Mouse (Mus musculus) MEL (cell line): ENCODE results near the gene Lrrc29. TPM values are rescaled to one million over a fixed set of nuclear protein-coding genes. Genes with fewer than 3 reads are reported as not detected.
A peak's percentile ranks its signal among the peaks of the same experiment; 100 is the strongest.

Experiments used
- DNase-seq: peaks from one replicate; pipeline ENCODE4 v3.0.0; 2011; ENCODE audit warnings: low read depth, low spot score
- H3K27ac ChIP-seq: 2 replicates; pipeline ENCODE4 v1.5.1; 2012; ENCODE audit warnings: low read depth, mild to moderate bottlenecking, control low read depth, low read length, moderate library complexity; ENCODE audit not compliant: control insufficient read depth
- H3K27me3 ChIP-seq, 2 experiments: fragments of 150-350 bp in 1 of 2; sonication (generic) in 1 of 2; 2 replicates each; pipeline ENCODE4 v1.6.1; 2012; ENCODE audit warnings: low read length in 2 of 2, mild to moderate bottlenecking in 2 of 2, improper control_type of control experiment in 1 of 2, moderate library complexity in 1 of 2; ENCODE audit not compliant: insufficient read depth in 2 of 2, control insufficient read depth in 1 of 2
- H3K36me3 ChIP-seq, 2 experiments: 2 replicates each; pipeline ENCODE4 v1.6.1; 2012 to 2014; ENCODE audit warnings: low read length in 2 of 2, improper control_type of control experiment in 1 of 2, inconsistent platforms in 1 of 2, mild to moderate bottlenecking in 1 of 2; ENCODE audit not compliant: insufficient read depth in 2 of 2, control insufficient read depth in 1 of 2
- H3K4me1 ChIP-seq, 2 experiments: fragments of 150-350 bp in 1 of 2; sonication (generic) in 1 of 2; 2 replicates each; pipeline ENCODE4 v1.6.1; 2012; ENCODE audit warnings: low read length in 2 of 2, improper control_type of control experiment in 1 of 2, mild to moderate bottlenecking in 1 of 2; ENCODE audit not compliant: insufficient read depth in 2 of 2, control insufficient read depth in 1 of 2
- H3K4me3 ChIP-seq, 2 experiments: fragments of 150-350 bp in 1 of 2; sonication (generic) in 1 of 2; 2 replicates each; pipeline ENCODE4 v1.5.1; 2012; ENCODE audit warnings: low read depth in 2 of 2, low read length in 2 of 2, mild to moderate bottlenecking in 2 of 2, moderate library complexity in 2 of 2, control low read depth in 1 of 2, improper control_type of control experiment in 1 of 2; ENCODE audit not compliant: control insufficient read depth in 1 of 2, insufficient read depth in 1 of 2
- H3K79me2 ChIP-seq: 2 replicates; pipeline ENCODE4 v1.6.1; 2012; ENCODE audit warnings: mild to moderate bottlenecking, low read length, moderate library complexity; ENCODE audit not compliant: control insufficient read depth, poor library complexity, insufficient read depth
- H3K9ac ChIP-seq: 2 replicates; pipeline ENCODE4 v1.6.1; 2012; ENCODE audit warnings: low read depth, mild to moderate bottlenecking, control low read depth, low read length, moderate library complexity; ENCODE audit not compliant: control insufficient read depth, poor library complexity, severe bottlenecking
- H3K9me3 ChIP-seq: fragments of 150-350 bp; sonication (generic); replicated peaks from 2 replicates; pipeline ENCODE4 v1.6.1; 2012; ENCODE audit warnings: mild to moderate bottlenecking, low read length, improper control_type of control experiment, moderate library complexity; ENCODE audit not compliant: insufficient read depth
- BHLHE40 ChIP-seq: IDR thresholded peaks from 2 replicates; pipeline ENCODE4 v1.6.1; 2012; ENCODE audit warnings: low read depth, mild to moderate bottlenecking, inconsistent platforms, low read length, improper control_type of control experiment, borderline replicate concordance
- CHD2 ChIP-seq: IDR thresholded peaks from 2 replicates; pipeline ENCODE4 v1.6.1; 2011; ENCODE audit warnings: low read length, improper control_type of control experiment
- CTCF ChIP-seq, 3 experiments: IDR thresholded peaks in 2 of 3; conservative IDR thresholded peaks in 1 of 3; 2 replicates each; pipeline ENCODE4 v1.5.1; 2011 to 2012; ENCODE audit warnings: low read length in 3 of 3, low read depth in 2 of 3, mild to moderate bottlenecking in 2 of 3, improper control_type of control experiment in 1 of 3, inconsistent platforms in 1 of 3, mixed read lengths in 1 of 3, moderate library complexity in 1 of 3; ENCODE audit not compliant: control insufficient read depth in 1 of 3, insufficient read depth in 1 of 3, poor library complexity in 1 of 3, severe bottlenecking in 1 of 3
- E2F4 ChIP-seq: IDR thresholded peaks from 2 replicates; pipeline ENCODE4 v1.6.1; 2011; ENCODE audit warnings: low read depth, low read length, improper control_type of control experiment, borderline replicate concordance
- ELF1 ChIP-seq: IDR thresholded peaks from 2 replicates; pipeline ENCODE4 v1.6.1; 2014; ENCODE audit warnings: low read depth, mild to moderate bottlenecking, inconsistent platforms, low read length, improper control_type of control experiment, moderate library complexity
- EP300 ChIP-seq, 2 experiments: IDR thresholded peaks; 2 replicates each; pipeline ENCODE4 v1.6.1; 2011; ENCODE audit warnings: improper control_type of control experiment in 2 of 2, low read length in 2 of 2, low read depth in 1 of 2, mild to moderate bottlenecking in 1 of 2
- ETS1 ChIP-seq: IDR thresholded peaks from 2 replicates; pipeline ENCODE4 v1.6.1; 2012; ENCODE audit warnings: low read depth, mild to moderate bottlenecking, inconsistent platforms, low read length, improper control_type of control experiment, moderate library complexity
- GABPA ChIP-seq: IDR thresholded peaks from 2 replicates; pipeline ENCODE4 v1.6.1; 2012; ENCODE audit warnings: low read depth, mild to moderate bottlenecking, inconsistent platforms, low read length, improper control_type of control experiment, moderate library complexity
- GATA1 ChIP-seq: IDR thresholded peaks from 2 replicates; pipeline ENCODE4 v1.6.1; 2011; ENCODE audit warnings: low read depth, low read length, improper control_type of control experiment
- HCFC1 ChIP-seq: IDR thresholded peaks from 2 replicates; pipeline ENCODE4 v1.6.1; 2012; ENCODE audit warnings: low read depth, mild to moderate bottlenecking, inconsistent platforms, low read length, improper control_type of control experiment, moderate library complexity
- JUND ChIP-seq: IDR thresholded peaks from 2 replicates; pipeline ENCODE4 v1.6.1; 2011; ENCODE audit warnings: low read depth, mild to moderate bottlenecking, improper control_type of control experiment, low read length
- KAT2A ChIP-seq: conservative IDR thresholded peaks from 2 replicates; pipeline ENCODE4 v1.6.1; 2012; ENCODE audit warnings: low read depth, low read length, improper control_type of control experiment, inconsistent platforms
- MAFK ChIP-seq: IDR thresholded peaks from 2 replicates; pipeline ENCODE4 v1.6.1; 2011; ENCODE audit warnings: low read depth, mild to moderate bottlenecking, low read length, improper control_type of control experiment, borderline replicate concordance
- MAX ChIP-seq: IDR thresholded peaks from 2 replicates; pipeline ENCODE4 v1.6.1; 2011; ENCODE audit warnings: low read length, improper control_type of control experiment
- MAZ ChIP-seq: IDR thresholded peaks from 2 replicates; pipeline ENCODE4 v1.6.1; 2012; ENCODE audit warnings: low read depth, mild to moderate bottlenecking, inconsistent platforms, low read length, improper control_type of control experiment
- MEF2A ChIP-seq: IDR thresholded peaks from 2 replicates; pipeline ENCODE4 v1.6.1; 2014; ENCODE audit warnings: low read depth, mild to moderate bottlenecking, inconsistent platforms, low read length, improper control_type of control experiment; ENCODE audit not compliant: poor library complexity, insufficient replicate concordance, severe bottlenecking; ENCODE audit errors: extremely low read depth
- MXI1 ChIP-seq: IDR thresholded peaks from 2 replicates; pipeline ENCODE4 v1.6.1; 2011; ENCODE audit warnings: mild to moderate bottlenecking, low read depth, low read length, improper control_type of control experiment
- MYB ChIP-seq: IDR thresholded peaks from 2 replicates; pipeline ENCODE4 v1.6.1; 2011; ENCODE audit warnings: mild to moderate bottlenecking, low read depth, low read length, improper control_type of control experiment
- MYC ChIP-seq: IDR thresholded peaks from 2 replicates; pipeline ENCODE4 v1.6.1; 2011; ENCODE audit warnings: low read depth, mild to moderate bottlenecking, low read length, improper control_type of control experiment, moderate library complexity
- NELFE ChIP-seq: IDR thresholded peaks from 2 replicates; pipeline ENCODE4 v1.6.1; 2011; ENCODE audit warnings: low read depth, low read length, improper control_type of control experiment
- NRF1 ChIP-seq: IDR thresholded peaks from 2 replicates; pipeline ENCODE4 v1.6.1; 2014; ENCODE audit warnings: low read depth, mild to moderate bottlenecking, inconsistent platforms, low read length, improper control_type of control experiment, moderate library complexity; ENCODE audit not compliant: poor library complexity, insufficient read depth, severe bottlenecking
- POLR2A ChIP-seq, 2 experiments: IDR thresholded peaks; 2 replicates each; pipeline ENCODE4 v1.6.1; 2011 to 2012; ENCODE audit warnings: low read length in 2 of 2, mild to moderate bottlenecking in 2 of 2, control low read depth in 1 of 2, improper control_type of control experiment in 1 of 2, low read depth in 1 of 2, moderate library complexity in 1 of 2; ENCODE audit not compliant: control insufficient read depth in 1 of 2, insufficient read depth in 1 of 2, poor library complexity in 1 of 2
- POLR2AphosphoS5 ChIP-seq: IDR thresholded peaks from 2 replicates; pipeline ENCODE4 v1.6.1; 2012; ENCODE audit warnings: low read depth, borderline replicate concordance, mild to moderate bottlenecking, inconsistent platforms, low read length, moderate library complexity, mixed read lengths
- RAD21 ChIP-seq: IDR thresholded peaks from 2 replicates; pipeline ENCODE4 v1.6.1; 2011; ENCODE audit warnings: mild to moderate bottlenecking, low read depth, low read length, improper control_type of control experiment
- RCOR1 ChIP-seq: IDR thresholded peaks from 2 replicates; pipeline ENCODE4 v1.6.1; 2012; ENCODE audit warnings: low read depth, mild to moderate bottlenecking, inconsistent platforms, low read length, improper control_type of control experiment
- SIN3A ChIP-seq: IDR thresholded peaks from 2 replicates; pipeline ENCODE4 v1.6.1; 2012; ENCODE audit warnings: low read length, improper control_type of control experiment, inconsistent platforms
- SMC3 ChIP-seq: IDR thresholded peaks from 2 replicates; pipeline ENCODE4 v1.6.1; 2011; ENCODE audit warnings: low read depth, low read length, improper control_type of control experiment
- TAL1 ChIP-seq: IDR thresholded peaks from 2 replicates; pipeline ENCODE4 v1.6.1; 2012; ENCODE audit warnings: mild to moderate bottlenecking, inconsistent platforms, low read length, moderate library complexity, mixed read lengths
- TBP ChIP-seq: IDR thresholded peaks from 2 replicates; pipeline ENCODE4 v1.8.0; 2011; ENCODE audit warnings: low read depth, low read length, improper control_type of control experiment
- TCF12 ChIP-seq: IDR thresholded peaks from 2 replicates; pipeline ENCODE4 v1.6.1; 2014; ENCODE audit warnings: low read depth, mild to moderate bottlenecking, inconsistent platforms, low read length, improper control_type of control experiment, moderate library complexity
- UBTF ChIP-seq: IDR thresholded peaks from 2 replicates; pipeline ENCODE4 v1.6.1; 2012; ENCODE audit warnings: low read depth, mild to moderate bottlenecking, inconsistent platforms, low read length, improper control_type of control experiment, moderate library complexity, borderline replicate concordance; ENCODE audit not compliant: insufficient read depth
- USF1 ChIP-seq: IDR thresholded peaks from 2 replicates; pipeline ENCODE4 v1.6.1; 2014; ENCODE audit warnings: low read depth, mild to moderate bottlenecking, inconsistent platforms, low read length, improper control_type of control experiment, moderate library complexity
- USF2 ChIP-seq, 2 experiments: IDR thresholded peaks; 2 replicates each; pipeline ENCODE4 v1.6.1; 2011 to 2012; ENCODE audit warnings: improper control_type of control experiment in 2 of 2, low read length in 2 of 2, borderline replicate concordance in 1 of 2, inconsistent platforms in 1 of 2, low read depth in 1 of 2, mild to moderate bottlenecking in 1 of 2; ENCODE audit not compliant: insufficient read depth in 1 of 2
- ZC3H11A ChIP-seq: IDR thresholded peaks from 2 replicates; pipeline ENCODE4 v1.6.1; 2012; ENCODE audit warnings: low read depth, mild to moderate bottlenecking, inconsistent platforms, low read length, improper control_type of control experiment
- ZKSCAN1 ChIP-seq: IDR thresholded peaks from 2 replicates; pipeline ENCODE4 v1.6.1; 2012; ENCODE audit warnings: low read depth, mild to moderate bottlenecking, inconsistent platforms, low read length, improper control_type of control experiment, moderate library complexity
- ZMIZ1 ChIP-seq: IDR thresholded peaks from 2 replicates; pipeline ENCODE4 v1.6.1; 2012; ENCODE audit warnings: low read depth, mild to moderate bottlenecking, inconsistent platforms, low read length, improper control_type of control experiment, moderate library complexity
- ZNF384 ChIP-seq: IDR thresholded peaks from 2 replicates; pipeline ENCODE4 v1.6.1; 2012; ENCODE audit warnings: low read depth, mild to moderate bottlenecking, inconsistent platforms, low read length, improper control_type of control experiment
- polyA plus RNA-seq, 2 experiments: library from polyadenylated mRNA; stranded (reverse) in 1 of 2; unstranded in 1 of 2; fragments of >175 nt in 1 of 2; fragments of >200 nt in 1 of 2; gene quantifications; 2 replicates each; pipeline versions ENCODE4 v1.2.1 to v1.2.4; 2012; ENCODE audit warnings: low replicate concordance in 2 of 2, low read depth in 1 of 2; ENCODE audit not compliant: insufficient read length in 2 of 2, insufficient read depth in 1 of 2, missing spikeins in 1 of 2
- total RNA-seq: library from RNA; depleted of rRNA; stranded (reverse); fragments of 300-350 nt; gene quantifications from 2 replicates; pipeline ENCODE4 v1.2.3, GENCODE M21; 2012

Gene Lrrc29
- total and polyA plus RNA-seq, 3 experiments, result 2.6 to 6.1 TPM; not detected in 1

DNA sequence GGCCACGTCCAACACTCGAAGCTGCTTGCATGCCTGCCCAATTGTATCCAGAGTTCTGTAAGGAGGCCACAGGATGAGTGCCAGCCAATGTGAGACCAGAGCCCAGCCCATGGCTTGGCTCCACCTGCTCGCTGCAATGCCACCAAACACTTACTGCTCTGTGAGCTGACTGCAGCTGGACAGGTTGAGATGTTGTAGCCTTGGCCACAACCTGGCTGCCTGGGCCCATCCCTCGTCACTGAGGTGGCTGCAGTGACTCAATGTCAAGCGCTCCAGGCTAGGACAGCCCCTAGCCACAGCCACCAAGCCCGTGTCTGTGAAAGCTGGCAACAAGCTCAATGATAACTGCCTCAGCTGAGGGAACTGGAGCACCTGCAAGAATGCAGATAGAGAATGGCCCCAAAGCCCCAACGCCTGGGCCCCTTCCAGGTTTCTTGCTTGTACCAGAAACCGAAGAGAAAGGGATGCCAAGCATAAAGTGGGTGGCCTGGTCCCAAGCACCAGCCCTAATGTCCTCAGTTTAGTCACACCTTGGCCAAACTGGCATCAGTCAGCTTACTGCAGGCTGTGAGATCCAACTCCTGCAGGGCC, 13.1 kb downstream of the Lrrc29 start:
- Histone ChIP-seq H3K4me3 (no peak overlapping the region), H3K9me3 (no peaks in the 10 kb centered on the region), H3K27ac (peak overlapping the region; percentile 26; the same call in 1 of the 2 replicates), H3K36me3 (peaks cover 0 to 24% of the 10 kb centered on the region in 2 experiments; a peak in 2 of 4 replicates), H3K9ac (peak overlapping the region; percentile 12; the same call in 1 of the 2 replicates), H3K79me2 (no peaks in the 10 kb centered on the region), H3K27me3 (no peaks in the 10 kb centered on the region), H3K4me1 (peaks cover 22 to 28% of the 10 kb centered on the region in 2 experiments)
- DNase-seq, result peak; percentile 70
- TF ChIP-seq CHD2, result no peak
- no peak for TF ChIP-seq POLR2AphosphoS5
- TF ChIP-seq CTCF (IDR thresholded peaks at IDR 0.05 in 2 of 3, conservative IDR thresholded peaks at IDR 0.05 in 1 of 3; ENCODE audit: control insufficient read depth in 1 of 3, insufficient read depth in 1 of 3, low read depth in 2 of 3, low read length in 3 of 3, poor library complexity in 1 of 3, severe bottlenecking in 1 of 3), result no peak
- no peak for TF ChIP-seq KAT2A
- 0 out of 2 replicates have a peak, but pooled peaks have one; percentile 30 for TF ChIP-seq MAZ
- TF ChIP-seq HCFC1, result no peak
- TF ChIP-seq TAL1, result peak; percentile 59
- no peak for TF ChIP-seq NRF1
- TF ChIP-seq MXI1, result peak; percentile 19; the same call in 1 of the 2 replicates
- TF ChIP-seq MYC, result no peak
- TF ChIP-seq GABPA, result no peak
- no peak for TF ChIP-seq MYB
- no peak for TF ChIP-seq ZC3H11A
- TF ChIP-seq ELF1, result no peak
- TF ChIP-seq UBTF, result no peak
- TF ChIP-seq TCF12, result peak; percentile 91
- TF ChIP-seq USF2 (IDR thresholded peaks at IDR 0.05; ENCODE audit: borderline replicate concordance in 1 of 2, insufficient read depth in 1 of 2, low read depth in 1 of 2, low read length in 2 of 2), result no peak
- peak; percentile 90 for TF ChIP-seq ETS1
- TF ChIP-seq RAD21, result no peak
- no peak for TF ChIP-seq E2F4
- peak; percentile 60 to 80 for TF ChIP-seq EP300 (IDR thresholded peaks at IDR 0.05; ENCODE audit: low read depth in 1 of 2, low read length in 2 of 2)
- no peak for TF ChIP-seq BHLHE40
- peak; percentile 58; the same call in 1 of the 2 replicates for TF ChIP-seq GATA1
- no peak for TF ChIP-seq ZMIZ1
- TF ChIP-seq NELFE, result no peak
- TF ChIP-seq MAFK, result no peak
- TF ChIP-seq SMC3, result no peak; the same call in 1 of the 2 replicates
- TF ChIP-seq MAX, result no peak
- TF ChIP-seq JUND, result no peak
- peak; percentile 47 for TF ChIP-seq SIN3A
- no peak for TF ChIP-seq ZNF384
- TF ChIP-seq USF1, result no peak
- TF ChIP-seq TBP, result no peak
- no peak for TF ChIP-seq POLR2A (IDR thresholded peaks at IDR 0.05; ENCODE audit: control insufficient read depth in 1 of 2, insufficient read depth in 1 of 2, low read depth in 1 of 2, low read length in 2 of 2, poor library complexity in 1 of 2)
- TF ChIP-seq ZKSCAN1, result no peak
- TF ChIP-seq MEF2A, result no peak
- TF ChIP-seq RCOR1, result peak; percentile 17; the same call in 1 of the 2 replicates
